Mouse (Mus musculus): ENCODE measurements around the gene Syt17. TPM values are rescaled to one million over a fixed set of nuclear protein-coding genes. Genes with fewer than 3 reads are reported as not detected.

Syt17 gene
- polyA plus RNA-seq, 1 experiment = not detected

DNA sequence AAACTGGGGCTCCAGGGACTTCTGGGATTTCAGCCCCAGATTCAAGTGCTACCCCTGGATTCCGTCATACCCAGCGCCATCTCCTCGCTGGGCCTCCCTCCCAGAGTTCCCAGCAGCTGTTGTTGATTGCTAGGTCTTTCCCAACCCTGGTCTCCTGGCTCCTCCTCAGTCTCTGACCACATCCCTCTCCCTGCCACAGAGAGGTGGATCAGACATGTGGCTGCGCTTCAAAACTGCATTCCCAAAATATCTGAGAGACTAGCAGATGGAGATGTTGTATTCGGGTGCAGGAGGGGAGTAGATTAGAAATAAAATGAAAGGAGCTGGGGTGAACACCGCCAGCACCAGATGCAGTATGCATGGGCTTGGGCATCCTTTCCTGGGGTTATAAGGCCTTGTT lies 6.5 kb downstream of the Syt17 start:
- no peak overlapping the region for H3K4me3 ChIP-seq (ENCODE audit: insufficient read depth, low read length)
- no peak for TF ChIP-seq POLR2A (IDR thresholded peaks at IDR 0.05; ENCODE audit: borderline replicate concordance, low read depth, low read length)
- H3K4me1 ChIP-seq (ENCODE audit: control insufficient read depth, insufficient read depth, low read length) = peaks cover 3% of the 10 kb centered on the region; the same call in 1 of the 2 replicates
- H3K27ac ChIP-seq (ENCODE audit: insufficient read depth, low read depth, low read length) = no peak overlapping the region

DNA sequence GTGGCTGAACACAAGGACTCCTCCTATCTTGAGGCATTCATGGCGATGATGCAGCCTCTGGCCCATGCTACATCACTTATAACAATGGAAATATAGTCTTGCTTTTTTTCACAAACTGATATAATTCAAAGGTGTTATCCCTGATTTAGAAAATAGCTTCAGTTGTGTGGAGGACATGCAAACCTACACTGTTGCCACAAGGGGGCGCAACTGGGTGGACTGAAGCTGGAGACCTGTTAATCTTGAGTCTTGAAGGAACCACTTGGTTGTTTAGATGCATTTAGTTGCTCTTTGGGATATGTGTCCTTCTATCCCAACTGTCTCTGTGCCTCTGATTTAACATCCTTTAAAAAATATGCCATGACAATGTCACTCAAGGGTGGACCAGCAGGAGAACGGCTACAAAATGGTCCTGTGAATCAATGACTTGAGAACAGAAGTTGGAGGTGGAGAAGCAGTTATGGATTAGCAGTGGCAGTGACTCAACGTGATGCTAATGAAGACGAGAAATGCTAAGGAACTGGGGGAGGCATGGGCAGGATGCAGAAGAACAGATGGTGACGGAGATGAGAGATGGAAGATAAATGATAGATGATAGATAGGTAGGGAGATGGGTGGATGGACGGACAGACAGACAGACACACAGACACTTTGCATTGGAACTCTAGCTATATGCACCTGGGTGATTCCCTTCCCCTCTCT lies 10.8 kb downstream of the Syt17 start:
- Histone ChIP-seq H3K4me1 (ENCODE audit: control insufficient read depth, insufficient read depth, low read length) (no peaks in the 10 kb centered on the region), H3K4me3 (ENCODE audit: insufficient read depth, low read length) (no peak overlapping the region), H3K27ac (ENCODE audit: insufficient read depth, low read depth, low read length) (no peak overlapping the region)
- TF ChIP-seq CTCF (IDR thresholded peaks at IDR 0.05; ENCODE audit: low read depth, low read length) (peak; percentile 45), POLR2A (IDR thresholded peaks at IDR 0.05; ENCODE audit: borderline replicate concordance, low read depth, low read length) (no peak)

DNA sequence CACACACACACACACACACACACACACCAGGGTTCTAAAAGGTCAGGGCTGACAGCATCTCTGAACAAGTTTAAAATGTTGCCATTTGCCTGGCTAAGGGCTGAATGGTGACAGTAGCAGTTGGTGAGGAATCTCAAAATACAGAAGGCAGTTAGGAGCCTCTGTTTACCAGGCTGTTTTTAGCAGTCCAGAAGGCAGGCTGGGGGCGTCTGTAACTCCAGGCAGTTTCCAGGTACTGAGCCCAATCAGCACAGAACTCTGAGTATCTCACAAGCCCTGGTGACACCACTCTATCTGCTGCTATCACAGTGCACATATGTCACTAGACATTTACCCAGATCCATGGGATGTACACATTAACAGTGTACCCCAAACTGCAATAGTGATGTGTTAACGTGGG lies 19.1 kb downstream of the Syt17 start:
- H3K4me1 ChIP-seq (ENCODE audit: control insufficient read depth, insufficient read depth, low read length) = no peaks in the 10 kb centered on the region

DNA sequence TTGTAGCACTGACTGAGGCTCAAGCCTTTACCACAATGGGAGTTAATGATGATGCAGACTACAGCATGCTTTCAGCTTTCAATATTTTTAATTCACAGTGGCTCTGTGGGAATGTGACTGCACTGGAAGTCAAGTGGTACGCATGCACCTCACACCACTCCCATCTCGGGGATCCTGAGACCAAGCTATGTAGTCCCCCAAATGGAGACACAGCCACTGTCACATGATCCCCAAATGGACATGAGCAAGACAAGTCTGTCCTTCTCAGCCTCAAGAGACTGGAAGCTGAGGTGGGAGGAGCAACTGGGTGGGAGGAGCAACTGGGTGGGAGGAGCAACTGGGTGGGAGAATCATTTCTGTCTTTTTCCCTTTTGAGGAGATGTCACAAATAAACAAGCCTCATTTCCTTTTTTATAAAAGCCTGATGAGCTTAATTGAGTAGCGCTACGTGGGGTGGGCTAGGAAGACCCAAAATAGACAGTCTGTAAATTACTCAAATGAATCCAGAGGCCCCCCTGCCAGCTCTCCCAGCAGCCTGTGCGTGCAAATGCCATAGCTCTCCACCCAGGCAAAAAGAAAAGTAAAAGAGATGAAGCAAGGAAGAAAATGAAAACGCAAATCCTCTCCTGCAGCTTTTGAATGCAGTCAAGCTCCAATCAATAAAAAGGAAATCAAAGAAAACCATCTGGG lies 28.4 kb downstream of the Syt17 start:
- Histone ChIP-seq H3K4me1 (ENCODE audit: control insufficient read depth, insufficient read depth, low read length) (no peaks in the 10 kb centered on the region), H3K27ac (ENCODE audit: insufficient read depth, low read depth, low read length) (no peak overlapping the region), H3K4me3 (ENCODE audit: insufficient read depth, low read length) (no peak overlapping the region)
- no peak for TF ChIP-seq POLR2A (IDR thresholded peaks at IDR 0.05; ENCODE audit: borderline replicate concordance, low read depth, low read length)
- TF ChIP-seq CTCF (IDR thresholded peaks at IDR 0.05; ENCODE audit: low read depth, low read length) = no peak

More for the DNA sequence above, 19.1 kb downstream of the Syt17 start:
- no peak overlapping the region for H3K27ac ChIP-seq (ENCODE audit: insufficient read depth, low read depth, low read length)
- TF ChIP-seq CTCF (IDR thresholded peaks at IDR 0.05; ENCODE audit: low read depth, low read length) (no peak), POLR2A (IDR thresholded peaks at IDR 0.05; ENCODE audit: borderline replicate concordance, low read depth, low read length) (no peak)
- H3K4me3 ChIP-seq (ENCODE audit: insufficient read depth, low read length) = no peak overlapping the region

DNA sequence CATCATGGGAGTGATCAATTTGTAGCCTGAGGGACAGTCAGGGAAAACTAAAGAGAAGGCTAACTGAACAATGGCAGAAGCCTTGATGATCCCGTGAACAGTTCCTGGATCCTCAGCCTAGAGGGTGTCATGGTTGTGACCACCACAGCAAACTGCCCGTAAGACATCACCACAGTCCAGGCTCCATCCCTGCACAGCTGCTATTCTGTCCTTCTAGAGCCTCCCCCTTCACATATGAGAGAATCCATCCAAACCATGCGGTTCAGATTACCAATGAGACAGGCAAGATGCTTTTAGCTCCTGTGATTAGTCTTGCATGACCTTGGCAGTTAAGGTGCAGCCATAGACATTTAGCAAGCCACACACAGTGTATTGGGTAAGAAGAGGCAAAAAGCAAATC lies 33.8 kb downstream of the Syt17 start:
- TF ChIP-seq CTCF (IDR thresholded peaks at IDR 0.05; ENCODE audit: low read depth, low read length) (no peak), POLR2A (IDR thresholded peaks at IDR 0.05; ENCODE audit: borderline replicate concordance, low read depth, low read length) (no peak)

DNA sequence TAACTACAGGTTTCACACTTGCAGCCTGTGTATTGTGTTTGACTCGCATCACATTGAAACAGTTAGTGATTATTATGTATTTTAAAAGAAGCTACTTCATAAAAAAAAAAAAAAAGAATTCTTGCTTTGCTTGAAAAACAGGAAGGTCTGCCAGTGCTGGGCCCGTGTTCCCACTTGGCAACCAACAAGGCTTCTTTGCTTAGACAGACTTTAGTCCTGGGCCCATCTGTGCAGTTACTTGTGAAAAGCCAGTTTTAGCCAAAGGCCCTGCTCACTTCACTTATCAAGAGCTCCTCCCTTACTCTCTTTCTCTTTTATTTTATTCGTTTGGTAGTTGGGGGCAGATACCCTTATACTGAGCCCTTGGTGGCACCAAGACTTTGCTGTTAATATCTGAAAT lies 36.1 kb downstream of the Syt17 start:
- Histone ChIP-seq H3K4me1 (ENCODE audit: control insufficient read depth, insufficient read depth, low read length) (no peaks in the 10 kb centered on the region), H3K27ac (ENCODE audit: insufficient read depth, low read depth, low read length) (no peak overlapping the region), H3K4me3 (ENCODE audit: insufficient read depth, low read length) (no peak overlapping the region)
- TF ChIP-seq CTCF (IDR thresholded peaks at IDR 0.05; ENCODE audit: low read depth, low read length) (no peak), POLR2A (IDR thresholded peaks at IDR 0.05; ENCODE audit: borderline replicate concordance, low read depth, low read length) (no peak)

More for the DNA sequence above, 33.8 kb downstream of the Syt17 start:
- no peak overlapping the region for H3K27ac ChIP-seq (ENCODE audit: insufficient read depth, low read depth, low read length)
- no peak overlapping the region for H3K4me3 ChIP-seq (ENCODE audit: insufficient read depth, low read length)
- no peaks in the 10 kb centered on the region for H3K4me1 ChIP-seq (ENCODE audit: control insufficient read depth, insufficient read depth, low read length)

DNA sequence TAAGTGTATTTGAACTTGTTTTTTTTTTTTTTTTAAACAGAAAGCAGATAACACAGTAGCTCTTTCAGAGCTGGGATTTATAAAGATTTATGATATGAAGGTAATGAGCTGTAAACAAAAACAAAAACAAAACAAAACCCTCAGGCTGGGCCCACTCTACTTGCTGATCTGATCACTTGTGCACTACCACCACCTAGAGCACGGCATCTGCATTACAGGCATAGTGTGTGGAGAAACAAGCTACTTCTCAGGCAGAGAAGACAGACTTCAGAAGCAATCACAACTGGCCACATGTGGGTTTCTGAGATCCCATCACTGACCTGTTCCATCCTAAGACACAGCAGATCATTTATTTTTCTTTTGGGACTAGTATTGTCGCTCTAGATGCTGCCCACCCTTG lies 38.6 kb downstream of the Syt17 start:
- no peak overlapping the region for H3K4me3 ChIP-seq (ENCODE audit: insufficient read depth, low read length)
- H3K27ac ChIP-seq (ENCODE audit: insufficient read depth, low read depth, low read length) = no peak overlapping the region
- H3K4me1 ChIP-seq (ENCODE audit: control insufficient read depth, insufficient read depth, low read length) = no peaks in the 10 kb centered on the region
- no peak for TF ChIP-seq POLR2A (IDR thresholded peaks at IDR 0.05; ENCODE audit: borderline replicate concordance, low read depth, low read length)
- TF ChIP-seq CTCF (IDR thresholded peaks at IDR 0.05; ENCODE audit: low read depth, low read length) = no peak

DNA sequence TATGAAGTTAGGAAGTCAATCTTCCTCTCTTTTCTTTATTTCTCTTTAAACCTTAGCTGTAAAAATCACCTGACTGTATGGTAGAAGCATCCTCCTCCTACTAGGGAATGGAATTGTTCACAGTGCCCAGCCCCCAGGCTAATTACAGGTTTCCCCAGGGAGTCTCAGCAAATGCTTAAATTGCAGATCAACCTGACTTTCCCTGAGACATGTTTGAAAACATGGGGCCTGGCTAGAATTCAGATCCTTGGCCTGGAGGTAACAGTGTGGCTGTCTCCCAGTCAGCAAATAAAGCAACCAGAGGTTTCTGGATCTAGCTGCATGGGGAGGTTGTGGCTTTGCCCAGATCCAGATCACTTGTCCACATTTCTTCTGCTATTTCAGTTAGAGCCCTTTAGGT lies 42.8 kb downstream of the Syt17 start:
- Histone ChIP-seq H3K27ac (ENCODE audit: insufficient read depth, low read depth, low read length) (no peak overlapping the region), H3K4me3 (ENCODE audit: insufficient read depth, low read length) (no peak overlapping the region), H3K4me1 (ENCODE audit: control insufficient read depth, insufficient read depth, low read length) (no peaks in the 10 kb centered on the region)
- TF ChIP-seq CTCF (IDR thresholded peaks at IDR 0.05; ENCODE audit: low read depth, low read length) = no peak
- TF ChIP-seq POLR2A (IDR thresholded peaks at IDR 0.05; ENCODE audit: borderline replicate concordance, low read depth, low read length) = no peak

DNA sequence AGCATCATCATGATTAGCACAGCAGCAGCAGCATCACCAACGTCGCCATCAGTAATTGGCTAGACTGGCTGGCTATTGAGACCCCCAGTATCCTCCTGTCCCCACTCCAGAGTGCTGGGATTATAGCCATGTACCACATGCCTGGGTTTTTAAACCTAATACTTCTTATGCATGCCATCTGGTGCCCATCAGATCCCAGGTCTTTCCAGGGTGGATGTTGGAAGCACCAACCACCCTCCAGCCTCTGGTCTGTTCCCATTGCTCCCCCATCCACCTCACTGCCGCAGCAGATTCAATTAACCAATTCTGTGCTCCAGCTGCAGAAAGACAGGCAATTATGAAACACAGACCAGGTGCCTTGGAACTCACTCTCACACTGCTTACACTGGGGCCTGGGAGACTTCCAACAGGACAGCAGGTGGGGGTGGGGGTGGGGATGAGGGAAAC lies 45.4 kb downstream of the Syt17 start:
- no peak overlapping the region for H3K4me3 ChIP-seq (ENCODE audit: insufficient read depth, low read length)
- no peak for TF ChIP-seq POLR2A (IDR thresholded peaks at IDR 0.05; ENCODE audit: borderline replicate concordance, low read depth, low read length)
- no peak for TF ChIP-seq CTCF (IDR thresholded peaks at IDR 0.05; ENCODE audit: low read depth, low read length)

DNA sequence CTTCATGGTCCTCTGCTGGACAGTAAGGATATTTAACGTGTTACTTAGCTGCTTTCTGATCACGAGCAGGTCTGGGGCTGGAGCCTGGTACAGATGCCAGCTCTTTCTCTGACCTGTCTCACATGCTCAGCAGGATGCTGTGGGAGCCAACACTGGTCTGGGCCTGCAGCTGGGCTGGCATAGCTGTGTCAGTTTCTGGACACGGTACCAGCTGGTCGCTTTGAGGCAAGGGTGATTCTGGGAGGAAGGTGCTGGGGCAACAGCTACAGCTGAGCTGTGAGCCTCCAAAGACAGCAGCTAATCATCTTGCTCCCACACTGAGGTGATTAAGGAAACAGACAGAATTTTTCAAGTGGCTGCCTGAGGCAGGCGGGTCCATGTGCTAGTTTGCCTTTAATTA lies 46.1 kb downstream of the Syt17 start:
- Histone ChIP-seq H3K4me3 (ENCODE audit: insufficient read depth, low read length) (no peak overlapping the region), H3K27ac (ENCODE audit: insufficient read depth, low read depth, low read length) (no peak overlapping the region), H3K4me1 (ENCODE audit: control insufficient read depth, insufficient read depth, low read length) (no peaks in the 10 kb centered on the region)
- TF ChIP-seq POLR2A (IDR thresholded peaks at IDR 0.05; ENCODE audit: borderline replicate concordance, low read depth, low read length) = no peak
- TF ChIP-seq CTCF (IDR thresholded peaks at IDR 0.05; ENCODE audit: low read depth, low read length) = no peak

More for the DNA sequence above, 45.4 kb downstream of the Syt17 start:
- H3K4me1 ChIP-seq (ENCODE audit: control insufficient read depth, insufficient read depth, low read length) = no peaks in the 10 kb centered on the region
- H3K27ac ChIP-seq (ENCODE audit: insufficient read depth, low read depth, low read length) = no peak overlapping the region
